Mouse (Mus musculus) hindbrain, postnatal 0 days (tissue): ENCODE data around the gene Gm5108. TPM values are rescaled to one million over a fixed set of nuclear protein-coding genes. Genes with fewer than 3 reads are reported as not detected.

Experiments
- ATAC-seq: fragments of 200-750 bp; cut with Nextera tagmentation; 2 replicates; pipeline ENCODE4 v1.8.0; 2017; ENCODE audit warnings: mild to moderate bottlenecking, moderate TSS enrichment, moderate library complexity
- DNase-seq: peaks from one replicate; pipeline ENCODE4 v3.0.0-alpha.2; 2015; ENCODE audit warnings: low spot score
- H3K27ac ChIP-seq: fragments of 300-500 bp; sonication (generic); 2 replicates; pipeline ENCODE4 v1.5.1; 2014; ENCODE audit warnings: mild to moderate bottlenecking
- H3K27me3 ChIP-seq: fragments of 300-500 bp; sonication (generic); 2 replicates; pipeline ENCODE4 v1.6.1; 2014; ENCODE audit warnings: low read length, mixed read lengths; ENCODE audit not compliant: insufficient read depth
- H3K36me3 ChIP-seq: fragments of 300-500 bp; sonication (generic); 2 replicates; pipeline ENCODE4 v1.6.1; 2014; ENCODE audit warnings: low read length, mixed read lengths; ENCODE audit not compliant: insufficient read depth
- H3K4me1 ChIP-seq: fragments of 300-500 bp; sonication (generic); 2 replicates; pipeline ENCODE4 v1.6.1; 2014; ENCODE audit warnings: antibody characterized with exemption, low read length, mixed read lengths; ENCODE audit not compliant: insufficient read depth
- H3K4me2 ChIP-seq: fragments of 300-500 bp; sonication (generic); 2 replicates; pipeline ENCODE4 v1.6.1; 2014; ENCODE audit warnings: low read depth, mild to moderate bottlenecking, low read length, moderate library complexity, mixed read lengths
- H3K4me3 ChIP-seq: fragments of 300-500 bp; sonication (generic); 2 replicates; pipeline ENCODE4 v1.5.1; 2014; ENCODE audit warnings: low read length
- H3K9ac ChIP-seq: fragments of 300-500 bp; sonication (generic); replicated peaks from 2 replicates; pipeline ENCODE4 v1.6.1; 2014; ENCODE audit warnings: mild to moderate bottlenecking, low read length, moderate library complexity, mixed read lengths
- H3K9me3 ChIP-seq: fragments of 300-500 bp; sonication (generic); 2 replicates; pipeline ENCODE4 v1.6.1; 2016; ENCODE audit warnings: low read length, mixed read lengths
- CTCF ChIP-seq: IDR thresholded peaks from 2 replicates; pipeline ENCODE4 v1.5.1; 2016; ENCODE audit warnings: antibody characterized with exemption, control low read depth, low read depth
- WGBS: fragments of 180-500 bp; shearing (Covaris S2); extraction: QIAGEN DNeasy Blood & Tissue Kit; methylation state at CpG from one replicate; pipeline ENCODE4 v1.1.7; 2014; 5-methylcytosine and 5-hydroxymethylcytosine counted together
- polyA plus RNA-seq: library from polyadenylated mRNA; unstranded; fragments of >200 nt; fragmentation: Nextera tagmentation; extraction: Ambion mirVana; gene quantifications from 2 replicates; pipeline ENCODE4 v1.2.1, GENCODE M21; 2015
- total RNA-seq: library from RNA; depleted of rRNA; stranded (reverse); fragments of >200 nt; gene quantifications from 2 replicates; pipeline ENCODE4 v1.2.3, GENCODE M21; 2014; rRNA removed

The Gm5108 gene
- total and polyA plus RNA-seq, 2 experiments from 2014 or later: not detected

DNA sequence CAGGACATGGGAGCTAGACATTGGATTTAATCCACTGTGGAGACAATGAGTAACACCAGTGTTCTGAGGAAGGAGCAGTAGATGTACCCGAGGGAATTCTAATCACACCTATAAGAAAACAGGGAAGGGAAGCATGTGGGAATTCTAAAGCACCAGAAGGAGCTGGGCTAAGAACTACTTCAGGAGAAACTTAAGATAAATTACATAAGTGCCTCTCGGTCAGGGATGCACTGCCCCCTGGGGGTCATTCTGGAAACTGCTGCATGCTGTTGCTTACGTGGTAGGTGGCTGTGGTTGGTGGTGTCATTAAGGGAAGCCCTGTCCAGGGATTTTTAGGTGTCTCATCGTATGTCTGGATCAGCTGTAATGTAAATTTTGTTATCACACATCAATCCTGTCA, 71.1 kb downstream of the Gm5108 start:
- Histone ChIP-seq H3K4me1 (no peaks in the 10 kb centered on the region), H3K9me3 (no peaks in the 10 kb centered on the region), H3K36me3 (no peaks in the 10 kb centered on the region), H3K27me3 (no peaks in the 10 kb centered on the region), H3K27ac (no peak overlapping the region), H3K4me3 (no peak overlapping the region), H3K4me2 (no peak overlapping the region), H3K9ac (no peak overlapping the region)
- peak; percentile 81 for DNase-seq
- 20% methylated on average over 4 of the region's 4 CpGs for WGBS
- no peak for ATAC-seq
- TF ChIP-seq CTCF: peak; percentile 82

DNA sequence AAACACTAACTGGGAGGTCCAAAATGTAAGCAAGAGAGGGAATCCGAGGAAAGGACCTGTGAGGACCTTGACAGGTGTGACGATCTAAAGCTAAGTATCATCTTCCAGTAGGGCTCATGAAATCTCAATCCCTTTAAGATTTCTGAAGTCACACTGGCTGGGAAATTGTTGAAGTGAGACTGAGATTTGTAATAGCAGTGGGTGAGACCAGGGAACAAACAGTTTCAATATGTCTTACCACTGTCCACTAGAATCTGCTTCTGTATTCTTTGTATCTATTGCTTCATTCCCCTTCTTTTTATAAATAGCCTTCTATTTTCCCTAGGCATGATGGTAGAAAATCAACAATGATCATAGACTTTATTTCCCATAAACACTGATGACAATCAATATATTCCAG, 79.4 kb downstream of the Gm5108 start:
- Histone ChIP-seq H3K4me3 (no peak overlapping the region), H3K9me3 (no peaks in the 10 kb centered on the region), H3K27me3 (no peaks in the 10 kb centered on the region), H3K27ac (no peak overlapping the region), H3K4me2 (no peak overlapping the region), H3K9ac (no peak overlapping the region), H3K4me1 (no peaks in the 10 kb centered on the region), H3K36me3 (no peaks in the 10 kb centered on the region)
- no peak for ATAC-seq
- TF ChIP-seq CTCF: no peak
- 86% methylated on average over 2 of the region's 2 CpGs for WGBS
- no peak for DNase-seq

Other genes with a start within 250 kb of the Gm5108 start
- gene Atp8a1, start 94.2 kb upstream of the Gm5108 start, total RNA-seq: 78.2 and 125 TPM in 2 replicates
- 37.8 and 41.1 TPM in 2 replicates for gene Atp8a1, start 94.2 kb upstream of the Gm5108 start, polyA plus RNA-seq
- not detected in 2 replicates for gene Gm21905, start 4.8 kb downstream of the Gm5108 start, total RNA-seq
- not detected in 2 replicates for gene Gm21905, start 4.8 kb downstream of the Gm5108 start, polyA plus RNA-seq
- gene Grxcr1, start 90.2 kb downstream of the Gm5108 start, total RNA-seq: not detected in 2 replicates
- 0.18 and 0.23 TPM in 2 replicates for gene Grxcr1, start 90.2 kb downstream of the Gm5108 start, polyA plus RNA-seq